Mouse (Mus musculus) CH12.LX (cell line): ENCODE results near the gene Cmya5.

ENCODE experiments used
- BHLHE40 ChIP-seq: IDR thresholded peaks from 2 replicates; pipeline ENCODE4 v1.6.1; 2011; ENCODE audit warnings: mild to moderate bottlenecking, low read depth, low read length, improper control_type of control experiment
- MXI1 ChIP-seq: IDR thresholded peaks from 2 replicates; pipeline ENCODE4 v1.6.1; 2011; ENCODE audit warnings: mild to moderate bottlenecking, low read depth, low read length, improper control_type of control experiment

DNA sequence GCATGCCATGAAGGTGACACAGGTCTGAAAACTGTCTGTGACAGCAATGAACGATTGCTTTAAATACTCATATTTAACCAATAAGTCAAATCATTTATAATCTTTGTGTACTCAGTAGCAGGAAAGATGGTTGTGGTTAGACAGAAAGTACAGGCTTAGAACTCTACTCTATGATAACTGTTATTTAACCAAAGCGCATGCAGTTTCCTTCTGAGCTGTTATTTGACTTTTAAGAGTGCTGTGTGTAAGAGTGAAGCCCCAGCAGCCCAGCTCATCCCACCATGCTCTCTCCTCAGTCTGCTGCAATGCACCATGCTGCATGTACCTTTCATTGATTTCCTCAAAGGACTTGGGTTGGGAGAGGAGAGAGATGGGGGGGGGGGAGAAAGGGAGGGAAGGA lies 63.7 kb downstream of the Cmya5 start:
- TF ChIP-seq MXI1 (no peak), BHLHE40 (no peak)
